Mouse (Mus musculus): ENCODE data around the gene Coq8b.

- peak; percentile 53 for TF ChIP-seq CTCF (conservative IDR thresholded peaks at IDR 0.05; ENCODE audit: insufficient read depth, insufficient read length, low read depth, low read length)
- TF ChIP-seq POLR2A (IDR thresholded peaks at IDR 0.05; ENCODE audit: low read depth, low read length) = no peak
Measured at GRCm38 (mm10) chr7:27277191-27277590, 44.4 kb downstream of the Coq8b start.

Measured in kidney, adult 2 months (tissue).